Mouse (Mus musculus): ENCODE data around the gene Zic2.

Zic2 gene

DNA sequence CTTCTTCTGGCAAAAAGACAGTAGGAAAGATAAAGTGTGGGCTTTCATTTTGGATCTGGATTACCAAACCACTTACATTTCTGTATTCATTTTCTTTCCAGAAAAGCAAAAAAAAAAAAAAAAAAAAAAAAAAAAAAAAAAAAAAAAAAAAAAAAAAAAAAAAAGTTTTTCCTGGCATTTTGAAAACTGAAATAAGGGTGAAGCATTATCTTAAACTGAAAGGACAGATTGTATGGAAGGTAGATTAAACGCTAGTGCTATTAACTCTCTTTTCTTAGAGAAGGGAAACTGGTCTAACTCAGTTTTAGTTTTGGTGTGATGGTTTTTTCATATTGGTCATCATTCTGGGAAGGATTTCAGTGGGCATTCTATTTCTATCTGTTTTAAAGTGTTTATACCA lies 16.8 kb downstream of the Zic2 start:
- no peak for DNase-seq (ENCODE audit: low spot score)

GRCm38 (mm10) chr14:122509058-122509457 lies 33.8 kb downstream of the Zic2 start:
- DNase-seq (ENCODE audit: low spot score) = no peak

GRCm38 (mm10) chr14:122511519-122511918 lies 36.3 kb downstream of the Zic2 start:
- no peak for DNase-seq (ENCODE audit: low spot score)

DNA sequence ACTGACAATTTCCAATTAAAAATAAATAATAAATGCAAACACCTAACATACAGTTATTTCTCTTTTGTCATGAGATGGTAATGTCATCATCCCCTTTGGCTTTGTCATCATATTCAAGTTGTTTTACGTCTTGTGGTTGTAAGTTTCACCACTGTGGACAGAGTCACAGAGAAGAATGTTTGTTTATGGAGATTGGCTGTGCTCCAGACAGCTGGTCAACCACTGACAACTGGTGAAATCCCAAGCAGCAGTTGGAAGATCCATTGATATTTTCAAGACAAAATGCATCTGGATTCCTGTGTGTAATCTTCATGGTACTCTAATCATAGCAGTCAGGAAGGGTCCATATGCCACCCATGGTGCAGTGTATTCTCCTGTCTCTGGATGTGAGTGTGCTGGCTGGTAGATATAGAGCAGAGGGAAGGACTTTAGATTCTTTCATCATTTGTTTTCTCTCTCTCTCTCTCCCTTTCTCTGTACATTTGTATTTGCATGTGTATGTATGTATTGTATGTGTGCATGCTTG lies 38.3 kb downstream of the Zic2 start:
- DNase-seq (ENCODE audit: low spot score) = no peak

- DNase-seq (ENCODE audit: low spot score) = no peak
These were observed 53.2 kb downstream of the Zic2 start for GRCm38 (mm10) chr14:122528475-122528874.

All from ovary, postnatal 14 days (tissue).